Mouse (Mus musculus) small intestine, adult 10 weeks (tissue): Measurements from ENCODE around the gene Fer1l4. TPM values are rescaled to one million over a fixed set of nuclear protein-coding genes. Genes with fewer than 3 reads are reported as not detected.

Source experiments
- polyA plus RNA-seq: library from polyadenylated mRNA; stranded (reverse); fragments of 350-450 nt; fragmentation: Illumina TruSeq; extraction: RNeasy Lipid Tissue Mini Kit (QIAGEN cat#74804); gene quantifications from one replicate; pipeline ENCODE4 v1.2.3, GENCODE M21; 2014; ENCODE audit warnings: low replicate concordance

Fer1l4 gene
- polyA plus RNA-seq, result not detected

DNA sequence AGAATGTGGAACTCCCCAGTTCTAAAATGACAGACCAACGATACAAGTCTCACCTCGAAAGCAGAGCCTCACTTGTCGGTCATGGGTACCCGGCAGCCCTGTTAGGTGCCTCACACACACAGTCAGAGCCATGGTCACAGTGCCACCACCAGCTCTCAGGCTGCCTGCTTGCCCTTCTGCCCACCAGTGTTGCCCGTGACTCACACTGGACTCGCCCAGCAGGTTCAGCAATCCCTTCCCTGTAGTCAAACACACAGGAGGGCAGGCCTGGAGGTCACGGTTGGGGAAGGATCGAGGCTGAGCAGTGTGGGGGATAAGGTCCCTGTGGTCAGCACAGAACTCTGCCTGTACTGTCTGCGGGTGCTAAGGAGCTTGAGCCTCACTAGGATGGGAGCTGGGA, at the start of gene Fer1l4:
Gene Fer1l4, minus strand, starts transcription at position 132 of the 400 bp plus-strand sequence.

DNA sequence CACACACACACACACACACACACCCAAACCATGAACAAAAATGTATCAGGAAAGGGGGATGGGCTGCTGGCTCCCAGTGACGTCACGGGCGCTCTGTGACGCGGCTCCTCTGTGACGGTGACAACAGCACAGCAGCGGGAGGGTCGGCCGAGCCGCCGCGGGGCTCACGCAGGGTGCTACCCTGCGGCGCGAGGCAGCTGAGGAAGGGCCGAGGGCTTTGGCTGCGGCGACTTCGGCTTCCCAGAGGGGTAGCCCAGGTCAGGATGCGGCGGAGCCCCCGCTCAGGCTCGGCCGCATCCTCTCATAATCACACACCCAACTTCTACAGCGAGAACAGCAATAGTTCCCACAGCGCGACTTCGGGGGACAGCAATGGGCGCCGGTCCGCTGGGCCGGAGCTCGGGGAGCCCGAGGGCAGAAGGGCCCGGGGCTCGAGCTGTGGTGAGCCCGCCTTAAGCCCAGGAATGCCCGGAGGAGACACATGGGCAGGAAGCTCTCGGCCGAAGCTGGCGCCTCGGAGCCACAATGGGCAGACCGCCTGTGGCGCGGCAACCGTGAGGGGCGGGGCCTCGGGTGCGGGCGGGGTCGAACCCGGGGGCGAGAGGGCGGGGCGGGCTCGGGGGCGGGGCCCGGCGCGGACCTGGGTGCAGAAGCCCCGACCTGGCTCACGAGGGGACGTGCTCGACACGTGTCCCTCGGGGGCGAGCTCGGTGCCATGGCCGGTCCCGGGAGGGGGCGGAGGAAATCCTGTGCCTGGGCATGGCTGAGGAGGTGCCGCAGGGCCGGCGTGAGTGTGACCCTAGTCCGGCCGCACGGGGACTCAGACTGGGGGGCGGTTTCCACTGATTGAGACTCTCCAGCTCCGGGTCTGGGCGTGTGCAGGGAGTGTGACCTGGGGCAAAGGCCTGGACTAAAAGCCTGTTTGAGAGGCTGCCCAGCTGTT, 12.6 kb upstream of the Fer1l4 start, which contains the start of gene Spag4:
Gene Spag4, plus strand, starts transcription at position 77 of the 943 bp plus-strand sequence.

DNA sequence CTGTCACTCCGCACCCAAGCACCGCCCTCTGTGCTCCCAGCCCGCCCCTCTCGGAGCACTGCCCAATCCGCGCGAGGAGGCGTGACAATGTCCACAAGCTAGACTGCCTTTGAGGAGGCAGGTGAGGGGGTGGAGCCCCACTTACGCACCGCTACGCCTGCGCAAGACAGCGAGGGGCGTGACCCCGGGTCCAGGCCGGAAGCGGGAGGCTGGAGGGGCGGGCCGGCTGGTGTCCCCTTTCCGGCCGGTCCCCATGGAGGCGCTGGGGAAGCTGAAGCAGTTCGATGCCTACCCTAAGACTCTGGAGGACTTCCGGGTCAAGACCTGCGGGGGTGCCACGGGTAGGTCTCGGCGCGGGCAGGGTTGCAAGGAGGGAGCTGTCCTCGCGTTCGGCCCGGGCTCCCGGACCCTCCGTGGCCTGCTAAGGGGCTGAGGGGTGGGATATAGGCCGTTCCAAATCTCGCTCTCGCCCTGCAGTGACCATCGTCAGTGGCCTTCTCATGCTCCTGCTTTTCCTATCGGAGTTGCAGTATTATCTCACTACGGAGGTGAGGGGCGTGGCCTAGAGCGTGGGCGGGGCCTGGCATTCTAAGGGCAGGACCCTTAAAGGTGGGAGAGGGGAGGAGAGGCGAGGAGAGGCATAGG, 44.7 kb downstream of the Fer1l4 start, which contains the start of the genes 6430550D23Rik and Ergic3:
Gene 6430550D23Rik, minus strand, starts transcription at position 90 of the 645 bp plus-strand sequence.
Gene Ergic3, plus strand, starts transcription at position 158 of the 645 bp plus-strand sequence.

Other genes starting within 250 kb of the Fer1l4 start
- 13.2 TPM for gene BC029722, start 233.5 kb downstream of the Fer1l4 start, polyA plus RNA-seq
- 14.6 TPM for gene Eif6, start 226.0 kb downstream of the Fer1l4 start, polyA plus RNA-seq
- 0.41 TPM for gene Fam83c, start 218.1 kb downstream of the Fer1l4 start, polyA plus RNA-seq
- 23.3 TPM for gene Uqcc1, start 122.6 kb downstream of the Fer1l4 start, polyA plus RNA-seq
- gene Gm15557, start 112.2 kb downstream of the Fer1l4 start, polyA plus RNA-seq, result not detected
- gene Gdf5, start 107.6 kb downstream of the Fer1l4 start, polyA plus RNA-seq, result not detected
- 0.82 TPM for gene Cep250, start 96.5 kb downstream of the Fer1l4 start, polyA plus RNA-seq
- 2.9 TPM for gene 6430550D23Rik, start 45.0 kb downstream of the Fer1l4 start, polyA plus RNA-seq
- 5.4 TPM for gene Ergic3, start 44.9 kb downstream of the Fer1l4 start, polyA plus RNA-seq
- not detected for gene Spag4, start 12.2 kb upstream of the Fer1l4 start, polyA plus RNA-seq
- gene Cpne1, start 59.0 kb upstream of the Fer1l4 start, polyA plus RNA-seq, result 35.0 TPM
- gene Rbm12, start 59.0 kb upstream of the Fer1l4 start, polyA plus RNA-seq, result 13.5 TPM
- gene Gm28036, start 74.1 kb upstream of the Fer1l4 start, polyA plus RNA-seq, result 7.4 TPM
- gene Romo1, start 91.1 kb upstream of the Fer1l4 start, polyA plus RNA-seq, result 1.3 TPM
- gene Nfs1, start 91.2 kb upstream of the Fer1l4 start, polyA plus RNA-seq, result 64.2 TPM
- gene Rbm39, start 127.3 kb upstream of the Fer1l4 start, polyA plus RNA-seq, result 688 TPM
- 7.0 TPM for gene Phf20, start 143.5 kb upstream of the Fer1l4 start, polyA plus RNA-seq